Mouse (Mus musculus): ENCODE measurements at regions not wholly inside any gene's neighbourhood (a gene's known extent, or its start where the extent isn't known, plus 50 kb on each side); places are given as distances from the start of the nearest gene placed in this dataset.

- Histone ChIP-seq H3K36me3 (ENCODE audit: control insufficient read depth, insufficient read depth, low read length) (no peaks in the 10 kb centered on the region), H3K4me3 (ENCODE audit: low read depth, low read length) (no peak overlapping the region), H3K27me3 (ENCODE audit: control insufficient read depth, insufficient read depth, low read length) (no peaks in the 10 kb centered on the region), H3K9ac (ENCODE audit: low read depth, low read length) (no peak overlapping the region), H3K4me1 (replicated peaks; ENCODE audit: control insufficient read depth, insufficient read depth, low read length) (no peaks in the 10 kb centered on the region), H3K4me2 (replicated peaks; ENCODE audit: low read depth, low read length) (no peak overlapping the region), H3K27ac (ENCODE audit: low read depth, low read length) (no peak overlapping the region), H3K9me3 (ENCODE audit: control insufficient read depth, low read length) (no peaks in the 10 kb centered on the region)
- 96% methylated on average over 17 of the region's 17 CpGs for WGBS
- ATAC-seq (ENCODE audit: low FRiP score): no peak
- DNase-seq (ENCODE audit: low spot score): no peak
Measured at GRCm38 (mm10) chr5:100236277-100236676, 76.7 kb upstream of the Tmem150c start.

GRCm38 (mm10) chr5:100232076-100232475 is 72.5 kb upstream of the Tmem150c start:
- H3K9ac ChIP-seq (ENCODE audit: low read depth, low read length): no peak overlapping the region
- 69% methylated on average over 7 of the region's 7 CpGs for WGBS
- no peak overlapping the region for H3K27ac ChIP-seq (ENCODE audit: low read depth, low read length)
- DNase-seq (ENCODE audit: low spot score) (no peak), ATAC-seq (ENCODE audit: low FRiP score) (no peak)
- no peaks in the 10 kb centered on the region for H3K36me3 ChIP-seq (ENCODE audit: control insufficient read depth, insufficient read depth, low read length)
- H3K4me1 ChIP-seq (replicated peaks; ENCODE audit: control insufficient read depth, insufficient read depth, low read length): no peaks in the 10 kb centered on the region
- H3K9me3 ChIP-seq (ENCODE audit: control insufficient read depth, low read length): no peaks in the 10 kb centered on the region
- no peaks in the 10 kb centered on the region for H3K27me3 ChIP-seq (ENCODE audit: control insufficient read depth, insufficient read depth, low read length)
- no peak overlapping the region for H3K4me3 ChIP-seq (ENCODE audit: low read depth, low read length)
- no peak overlapping the region for H3K4me2 ChIP-seq (replicated peaks; ENCODE audit: low read depth, low read length)

- no peak overlapping the region for H3K9ac ChIP-seq (ENCODE audit: low read depth, low read length)
- no peak overlapping the region for H3K27ac ChIP-seq (ENCODE audit: low read depth, low read length)
- no peaks in the 10 kb centered on the region for H3K27me3 ChIP-seq (ENCODE audit: control insufficient read depth, insufficient read depth, low read length)
- ATAC-seq (ENCODE audit: low FRiP score): no peak
- WGBS: 85% methylated on average over 11 of the region's 11 CpGs
- no peaks in the 10 kb centered on the region for H3K9me3 ChIP-seq (ENCODE audit: control insufficient read depth, low read length)
- no peak overlapping the region for H3K4me3 ChIP-seq (ENCODE audit: low read depth, low read length)
- H3K4me1 ChIP-seq (replicated peaks; ENCODE audit: control insufficient read depth, insufficient read depth, low read length): no peaks in the 10 kb centered on the region
- H3K4me2 ChIP-seq (replicated peaks; ENCODE audit: low read depth, low read length): no peak overlapping the region
- no peak for DNase-seq (ENCODE audit: low spot score)
- H3K36me3 ChIP-seq (ENCODE audit: control insufficient read depth, insufficient read depth, low read length): no peaks in the 10 kb centered on the region
Measured at GRCm38 (mm10) chr5:100231574-100231973, 72.0 kb upstream of the Tmem150c start.

GRCm38 (mm10) chr5:100230038-100230437 is 70.4 kb upstream of the Tmem150c start:
- WGBS: 83% methylated on average over 4 of the region's 4 CpGs
- Histone ChIP-seq H3K27me3 (ENCODE audit: control insufficient read depth, insufficient read depth, low read length) (no peaks in the 10 kb centered on the region), H3K4me1 (replicated peaks; ENCODE audit: control insufficient read depth, insufficient read depth, low read length) (no peaks in the 10 kb centered on the region), H3K4me2 (replicated peaks; ENCODE audit: low read depth, low read length) (no peak overlapping the region), H3K36me3 (ENCODE audit: control insufficient read depth, insufficient read depth, low read length) (no peaks in the 10 kb centered on the region), H3K9ac (ENCODE audit: low read depth, low read length) (no peak overlapping the region), H3K27ac (ENCODE audit: low read depth, low read length) (no peak overlapping the region), H3K9me3 (ENCODE audit: control insufficient read depth, low read length) (no peaks in the 10 kb centered on the region), H3K4me3 (ENCODE audit: low read depth, low read length) (no peak overlapping the region)
- DNase-seq (ENCODE audit: low spot score) (no peak), ATAC-seq (ENCODE audit: low FRiP score) (no peak)

GRCm38 (mm10) chr5:100227888-100228287 is 68.3 kb upstream of the Tmem150c start:
- H3K9ac ChIP-seq (ENCODE audit: low read depth, low read length): no peak overlapping the region
- H3K36me3 ChIP-seq (ENCODE audit: control insufficient read depth, insufficient read depth, low read length): no peaks in the 10 kb centered on the region
- H3K4me3 ChIP-seq (ENCODE audit: low read depth, low read length): no peak overlapping the region
- ATAC-seq (ENCODE audit: low FRiP score) (no peak), DNase-seq (ENCODE audit: low spot score) (no peak)
- no peaks in the 10 kb centered on the region for H3K27me3 ChIP-seq (ENCODE audit: control insufficient read depth, insufficient read depth, low read length)
- no peak overlapping the region for H3K4me2 ChIP-seq (replicated peaks; ENCODE audit: low read depth, low read length)
- no peaks in the 10 kb centered on the region for H3K9me3 ChIP-seq (ENCODE audit: control insufficient read depth, low read length)
- 79% methylated on average over 5 of the region's 5 CpGs for WGBS
- H3K4me1 ChIP-seq (replicated peaks; ENCODE audit: control insufficient read depth, insufficient read depth, low read length): no peaks in the 10 kb centered on the region
- H3K27ac ChIP-seq (ENCODE audit: low read depth, low read length): no peak overlapping the region

GRCm38 (mm10) chr5:100226571-100227235 is 67.1 kb upstream of the Tmem150c start:
- 69% methylated on average over 17 of the region's 17 CpGs for WGBS
- ATAC-seq (ENCODE audit: low FRiP score): no peak
- no peak overlapping the region for H3K9ac ChIP-seq (ENCODE audit: low read depth, low read length)
- DNase-seq (ENCODE audit: low spot score): no peak
- no peaks in the 10 kb centered on the region for H3K9me3 ChIP-seq (ENCODE audit: control insufficient read depth, low read length)
- no peak overlapping the region for H3K4me2 ChIP-seq (replicated peaks; ENCODE audit: low read depth, low read length)
- no peaks in the 10 kb centered on the region for H3K36me3 ChIP-seq (ENCODE audit: control insufficient read depth, insufficient read depth, low read length)
- no peak overlapping the region for H3K27ac ChIP-seq (ENCODE audit: low read depth, low read length)
- H3K4me1 ChIP-seq (replicated peaks; ENCODE audit: control insufficient read depth, insufficient read depth, low read length): no peaks in the 10 kb centered on the region
- no peak overlapping the region for H3K4me3 ChIP-seq (ENCODE audit: low read depth, low read length)
- H3K27me3 ChIP-seq (ENCODE audit: control insufficient read depth, insufficient read depth, low read length): no peaks in the 10 kb centered on the region

- ATAC-seq (ENCODE audit: low FRiP score) (no peak), DNase-seq (ENCODE audit: low spot score) (no peak)
- Histone ChIP-seq H3K36me3 (ENCODE audit: control insufficient read depth, insufficient read depth, low read length) (no peaks in the 10 kb centered on the region), H3K27ac (ENCODE audit: low read depth, low read length) (no peak overlapping the region), H3K9me3 (ENCODE audit: control insufficient read depth, low read length) (no peaks in the 10 kb centered on the region), H3K4me3 (ENCODE audit: low read depth, low read length) (no peak overlapping the region), H3K4me1 (replicated peaks; ENCODE audit: control insufficient read depth, insufficient read depth, low read length) (no peaks in the 10 kb centered on the region), H3K4me2 (replicated peaks; ENCODE audit: low read depth, low read length) (no peak overlapping the region), H3K9ac (ENCODE audit: low read depth, low read length) (no peak overlapping the region), H3K27me3 (ENCODE audit: control insufficient read depth, insufficient read depth, low read length) (no peaks in the 10 kb centered on the region)
- 72% methylated on average over 7 of the region's 7 CpGs for WGBS
Measured at GRCm38 (mm10) chr5:100225491-100225890, 65.9 kb upstream of the Tmem150c start.

- DNase-seq (ENCODE audit: low spot score): no peak
- no peak overlapping the region for H3K4me2 ChIP-seq (replicated peaks; ENCODE audit: low read depth, low read length)
- H3K36me3 ChIP-seq (ENCODE audit: control insufficient read depth, insufficient read depth, low read length): no peaks in the 10 kb centered on the region
- H3K27me3 ChIP-seq (ENCODE audit: control insufficient read depth, insufficient read depth, low read length): no peaks in the 10 kb centered on the region
- H3K4me1 ChIP-seq (replicated peaks; ENCODE audit: control insufficient read depth, insufficient read depth, low read length): no peaks in the 10 kb centered on the region
- H3K9ac ChIP-seq (ENCODE audit: low read depth, low read length): no peak overlapping the region
- 86% methylated on average over 10 of the region's 10 CpGs for WGBS
- no peaks in the 10 kb centered on the region for H3K9me3 ChIP-seq (ENCODE audit: control insufficient read depth, low read length)
- H3K4me3 ChIP-seq (ENCODE audit: low read depth, low read length): no peak overlapping the region
- H3K27ac ChIP-seq (ENCODE audit: low read depth, low read length): no peak overlapping the region
- ATAC-seq (ENCODE audit: low FRiP score): no peak
Measured at GRCm38 (mm10) chr5:100224773-100225363, 65.3 kb upstream of the Tmem150c start.

- H3K36me3 ChIP-seq (ENCODE audit: control insufficient read depth, insufficient read depth, low read length): no peaks in the 10 kb centered on the region
- no peak overlapping the region for H3K9ac ChIP-seq (ENCODE audit: low read depth, low read length)
- H3K4me1 ChIP-seq (replicated peaks; ENCODE audit: control insufficient read depth, insufficient read depth, low read length): no peaks in the 10 kb centered on the region
- DNase-seq (ENCODE audit: low spot score) (no peak), ATAC-seq (ENCODE audit: low FRiP score) (no peak)
- H3K9me3 ChIP-seq (ENCODE audit: control insufficient read depth, low read length): no peaks in the 10 kb centered on the region
- H3K4me2 ChIP-seq (replicated peaks; ENCODE audit: low read depth, low read length): no peak overlapping the region
- H3K27me3 ChIP-seq (ENCODE audit: control insufficient read depth, insufficient read depth, low read length): no peaks in the 10 kb centered on the region
- H3K27ac ChIP-seq (ENCODE audit: low read depth, low read length): no peak overlapping the region
- no peak overlapping the region for H3K4me3 ChIP-seq (ENCODE audit: low read depth, low read length)
- 79% methylated on average over 10 of the region's 10 CpGs for WGBS
Measured at GRCm38 (mm10) chr5:100221005-100221583, 61.5 kb upstream of the Tmem150c start.

Measured in hindbrain, embryonic 11.5 days (tissue).